Mouse (Mus musculus): ENCODE measurements around the gene Ankrd36.
A peak's percentile ranks its signal among the peaks of the same experiment; 100 is the strongest.

The Ankrd36 gene

DNA sequence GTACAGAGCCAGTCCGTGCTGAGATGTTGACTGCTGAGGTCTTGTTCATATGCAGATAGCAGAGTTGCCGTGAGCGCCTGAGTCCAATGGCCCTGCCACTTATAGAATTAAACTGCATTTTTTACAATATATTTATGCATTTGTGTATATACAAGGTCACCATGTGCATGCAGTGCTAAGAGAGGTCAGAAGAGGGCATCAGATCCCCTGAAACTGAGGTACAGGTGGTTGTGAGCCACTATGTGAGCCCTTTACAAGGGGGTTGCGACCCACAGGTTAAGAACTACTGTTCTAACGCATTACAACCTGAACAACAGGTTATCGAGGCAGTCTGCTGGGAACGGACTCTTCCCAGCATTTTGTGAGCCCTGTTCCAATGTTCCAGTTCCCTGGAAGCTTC, 80.8 kb downstream of the Ankrd36 start:
- DNase-seq (ENCODE audit: low read depth in 1 of 2, low spot score in 2 of 2) = no peak

- no peak for DNase-seq (ENCODE audit: low read depth in 1 of 2, low spot score in 2 of 2)
Observed at GRCm38 (mm10) chr11:5682541-5682940, 113.1 kb downstream of the Ankrd36 start.

GRCm38 (mm10) chr11:5684283-5684682, 114.8 kb downstream of the Ankrd36 start:
- no peak for DNase-seq (ENCODE audit: low read depth in 1 of 2, low spot score in 2 of 2)

DNA sequence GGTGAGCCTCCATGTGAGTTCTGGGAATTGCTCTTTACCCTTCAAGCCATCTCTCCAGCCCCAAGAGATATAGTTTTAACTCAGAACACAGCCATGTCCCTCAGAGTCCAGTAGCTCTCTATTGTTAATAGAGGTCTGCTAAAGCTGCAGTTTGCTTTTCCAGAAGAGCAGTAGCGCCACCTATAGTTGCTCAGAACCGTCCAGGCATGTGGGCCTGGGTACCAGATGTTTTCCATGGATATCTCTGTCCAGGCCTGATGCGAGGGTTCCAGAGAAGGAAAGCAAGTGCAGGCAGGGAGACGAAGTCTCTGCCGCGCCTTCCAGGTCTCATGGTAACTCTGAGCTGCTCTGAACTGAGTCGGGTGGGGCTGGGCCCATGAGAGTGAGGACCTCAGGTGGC, 122.3 kb downstream of the Ankrd36 start:
- no peak for DNase-seq (ENCODE audit: low read depth in 1 of 2, low spot score in 2 of 2)

- no peak for DNase-seq (ENCODE audit: low read depth in 1 of 2, low spot score in 2 of 2)
Observed at GRCm38 (mm10) chr11:5700808-5701207, 131.3 kb downstream of the Ankrd36 start.

GRCm38 (mm10) chr11:5701300-5701699, 131.8 kb downstream of the Ankrd36 start:
- no peak for DNase-seq (ENCODE audit: low read depth in 1 of 2, low spot score in 2 of 2)

GRCm38 (mm10) chr11:5701821-5702220, 132.3 kb downstream of the Ankrd36 start:
- DNase-seq (ENCODE audit: low read depth in 1 of 2, low spot score in 2 of 2) = no peak

DNA sequence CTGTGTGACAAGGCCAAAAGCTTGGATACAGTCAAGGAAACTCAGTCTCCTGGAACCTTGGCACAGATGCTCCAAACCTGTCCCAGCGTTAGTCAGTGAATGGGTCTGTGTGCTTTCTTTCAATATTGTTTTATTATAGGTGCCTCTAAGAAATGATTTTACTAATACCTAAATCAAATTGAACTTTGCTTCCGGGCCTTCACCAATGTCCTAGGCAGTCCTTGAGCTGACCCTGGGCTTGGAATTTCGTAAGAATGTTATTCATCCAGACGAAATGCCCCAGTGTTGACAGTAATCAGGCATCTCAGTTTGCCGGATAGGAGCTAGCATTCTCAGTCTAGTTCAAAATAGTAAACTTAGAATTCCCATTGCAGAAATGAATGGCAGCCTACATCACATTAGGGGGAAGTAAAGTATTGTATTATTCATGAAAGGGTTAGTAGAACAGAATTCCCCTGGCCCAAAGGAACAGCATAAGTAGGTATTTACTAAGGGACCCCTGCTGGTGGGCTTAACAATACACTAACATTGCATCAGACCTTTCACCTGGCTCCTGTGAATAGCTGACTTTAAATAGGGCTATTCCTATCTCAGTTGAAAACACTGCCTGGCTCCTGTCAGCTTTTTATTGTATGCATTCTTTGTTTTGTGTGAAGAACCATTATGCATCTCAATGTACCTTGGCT, 132.9 kb downstream of the Ankrd36 start:
- no peak for DNase-seq (ENCODE audit: low read depth in 1 of 2, low spot score in 2 of 2)

- no peak for DNase-seq (ENCODE audit: low read depth in 1 of 2, low spot score in 2 of 2)
Observed at GRCm38 (mm10) chr11:5702957-5703332, 133.5 kb downstream of the Ankrd36 start.

DNA sequence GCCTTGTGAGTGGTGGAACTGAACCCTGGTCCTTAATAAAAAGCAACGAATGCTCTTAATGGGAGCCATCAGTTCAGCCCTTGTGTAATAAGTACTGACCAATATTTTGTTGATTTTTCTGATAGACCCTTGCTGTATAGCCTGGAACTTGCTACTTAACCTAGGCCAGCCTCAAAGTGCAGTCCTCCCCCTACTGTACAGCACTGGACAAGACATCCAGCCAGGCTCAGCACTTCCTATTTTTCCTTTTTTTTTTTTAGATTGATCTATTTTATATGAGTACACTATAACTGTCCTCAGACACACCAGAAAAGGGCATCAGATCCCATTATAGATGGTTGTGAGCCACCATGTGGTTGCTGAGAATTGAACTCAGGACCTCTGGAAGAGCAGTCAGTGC, 133.9 kb downstream of the Ankrd36 start:
- no peak for DNase-seq (ENCODE audit: low read depth in 1 of 2, low spot score in 2 of 2)

GRCm38 (mm10) chr11:5705972-5706371, 136.5 kb downstream of the Ankrd36 start:
- DNase-seq (ENCODE audit: low read depth in 1 of 2, low spot score in 2 of 2) = no peak

DNA sequence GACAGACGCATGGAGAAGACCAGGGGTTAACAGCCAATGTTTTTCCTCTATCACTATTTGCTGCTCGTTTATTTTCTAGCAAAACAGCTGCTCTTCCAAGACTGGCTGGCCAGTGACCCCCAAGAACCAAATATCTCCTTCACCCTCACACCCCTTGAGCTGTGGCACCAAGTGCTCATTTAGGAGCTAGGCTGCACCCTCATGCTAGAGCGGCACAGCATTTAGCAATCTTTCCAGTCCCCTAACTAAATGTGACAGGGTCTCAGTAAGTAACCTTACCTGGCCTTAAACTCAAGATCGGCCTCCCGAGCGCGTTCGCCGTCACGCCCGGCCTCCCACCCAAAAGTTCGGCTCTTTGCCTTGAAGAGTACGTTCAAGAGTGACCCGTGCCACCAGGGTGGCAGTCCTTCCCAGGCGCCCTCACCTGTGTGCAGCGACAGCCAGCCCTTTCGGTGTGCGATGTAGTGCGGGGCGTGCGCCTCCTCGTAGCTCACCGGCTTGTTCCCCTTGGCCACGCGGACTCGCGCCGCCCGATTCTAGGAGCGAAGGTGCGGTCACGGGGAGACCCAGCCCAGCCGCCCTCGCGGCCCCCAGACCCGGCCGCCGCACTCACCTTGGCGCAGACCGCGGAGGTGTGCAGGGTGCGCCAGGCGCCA, 137.5 kb downstream of the Ankrd36 start:
- no peak for DNase-seq (ENCODE audit: low read depth in 1 of 2, low spot score in 2 of 2)

GRCm38 (mm10) chr11:5707530-5708353, 138.3 kb downstream of the Ankrd36 start:
- peak; percentile 48 to 76 for DNase-seq (ENCODE audit: low read depth in 1 of 2, low spot score in 2 of 2)

GRCm38 (mm10) chr11:5715179-5715578, 145.7 kb downstream of the Ankrd36 start:
- no peak for DNase-seq (ENCODE audit: low read depth in 1 of 2, low spot score in 2 of 2)

DNA sequence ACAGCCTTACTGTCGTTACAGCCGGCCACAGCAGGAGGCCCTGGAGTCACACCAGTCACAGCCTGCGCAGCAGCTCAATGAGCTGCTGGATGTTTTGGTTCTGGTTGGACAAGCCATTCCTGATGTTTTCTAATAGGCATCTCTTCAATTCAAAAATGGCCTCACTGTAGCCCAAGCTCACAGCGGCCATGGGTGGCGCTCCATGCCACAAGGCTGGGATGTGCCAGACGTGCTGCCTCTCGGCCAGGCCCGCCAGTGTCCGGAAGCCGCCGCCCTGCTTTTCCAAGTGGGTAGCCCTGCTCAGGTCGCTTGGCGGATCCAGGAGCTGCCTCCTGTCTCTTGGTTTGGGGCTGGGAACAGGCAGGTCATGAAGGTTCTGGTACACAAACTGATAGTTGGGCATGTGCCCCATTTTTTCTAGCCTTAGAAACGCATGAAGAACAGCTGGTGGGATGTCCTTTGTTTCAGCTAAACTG, 146.2 kb downstream of the Ankrd36 start, which contains the start of gene Mrps24:
Gene Mrps24, minus strand, starts transcription at position 51 of the 476 bp plus-strand sequence.
- DNase-seq (ENCODE audit: low read depth in 1 of 2, low spot score in 2 of 2) = no peak

GRCm38 (mm10) chr11:5716246-5716645, 146.8 kb downstream of the Ankrd36 start:
- DNase-seq (ENCODE audit: low read depth in 1 of 2, low spot score in 2 of 2) = no peak

GRCm38 (mm10) chr11:5716938-5717705, 147.6 kb downstream of the Ankrd36 start:
- DNase-seq (ENCODE audit: low read depth in 1 of 2, low spot score in 2 of 2) = no peak

DNA sequence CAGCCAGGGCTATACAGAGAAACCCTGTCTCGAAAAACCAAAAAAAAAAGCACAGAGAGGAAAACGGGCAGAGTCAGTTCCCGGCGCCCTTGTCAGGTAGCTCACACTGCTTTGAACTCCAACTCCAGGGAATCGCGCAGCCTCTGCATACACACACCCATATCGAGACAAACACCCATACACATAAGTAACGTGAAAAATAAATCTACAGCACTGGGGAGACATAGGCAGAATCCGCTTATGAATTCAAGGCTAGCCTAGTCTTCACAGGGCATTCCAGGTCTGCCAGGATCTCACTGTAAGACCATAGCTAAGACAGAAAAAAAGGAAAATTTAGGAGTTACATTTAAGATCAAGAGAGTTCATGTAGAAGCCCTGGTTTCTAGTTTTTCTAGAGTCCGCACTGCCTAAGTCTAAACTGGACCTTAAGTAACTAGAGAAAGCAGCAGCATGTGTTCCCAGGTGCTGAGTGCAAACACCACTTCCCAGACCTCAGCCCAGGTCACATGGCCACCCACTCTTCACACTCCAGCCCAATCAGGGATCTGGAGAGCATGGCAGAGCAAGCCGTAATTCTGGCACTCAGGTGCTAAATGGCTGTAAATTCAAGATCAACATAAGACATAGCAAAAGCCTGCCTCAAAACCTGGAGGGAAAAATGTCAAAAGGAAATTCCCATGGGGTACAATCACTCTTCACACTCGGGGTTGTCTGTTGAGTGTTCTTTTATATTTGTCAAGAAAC, 149.3 kb downstream of the Ankrd36 start:
- DNase-seq (ENCODE audit: low read depth in 1 of 2, low spot score in 2 of 2) = no peak

DNA sequence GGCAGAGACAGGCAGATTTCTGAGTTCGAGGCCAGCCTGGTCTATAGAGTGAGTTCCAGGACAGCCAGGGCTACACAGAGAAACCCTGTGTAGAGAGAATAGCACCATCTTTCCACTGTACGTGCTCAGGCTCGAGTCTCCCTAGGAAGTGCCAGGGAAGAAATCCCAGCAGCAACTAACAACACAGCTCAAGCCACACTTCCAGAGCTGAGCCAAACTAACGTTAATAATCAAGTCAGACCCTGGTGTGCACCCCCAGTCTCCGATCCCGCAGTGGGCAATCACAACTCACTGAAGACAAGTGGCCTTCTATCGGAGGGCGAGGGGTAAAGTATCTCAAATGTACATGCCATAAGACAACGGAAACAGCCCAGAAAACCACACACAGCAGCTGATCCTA, 160.1 kb downstream of the Ankrd36 start:
- DNase-seq (ENCODE audit: low read depth in 1 of 2, low spot score in 2 of 2) = no peak

DNA sequence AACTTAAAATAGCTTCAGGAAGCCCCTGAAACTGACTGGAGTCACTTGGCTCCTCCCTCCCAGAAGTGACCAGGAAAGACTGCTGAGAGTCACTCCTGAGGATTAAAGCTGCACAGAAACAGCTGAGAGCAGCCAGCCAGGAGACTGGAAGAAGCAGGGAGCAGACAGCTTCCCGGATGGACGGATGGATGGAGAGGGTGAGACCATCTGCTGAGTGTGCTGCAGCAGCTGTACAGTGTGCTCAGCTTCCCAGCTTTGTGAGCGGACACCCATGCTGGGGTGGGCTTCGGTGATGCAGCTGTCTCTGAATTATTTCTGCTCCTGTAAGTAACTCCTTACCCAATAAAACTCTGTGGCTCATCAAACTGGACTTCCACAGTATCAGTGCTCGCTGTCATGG, 162.9 kb downstream of the Ankrd36 start:
- DNase-seq (ENCODE audit: low read depth in 1 of 2, low spot score in 2 of 2) = no peak

Measured in monocyte, adult 2 months (primary cell).